Mouse (Mus musculus): ENCODE measurements around the gene Sfrp2. TPM values are rescaled to one million over a fixed set of nuclear protein-coding genes. Genes with fewer than 3 reads are reported as not detected.

Gene Sfrp2
- 33.4 and 44.9 TPM in 2 replicates for polyA plus RNA-seq (2015; fragmentation: Nextera tagmentation; extraction: Ambion mirVana)

DNA sequence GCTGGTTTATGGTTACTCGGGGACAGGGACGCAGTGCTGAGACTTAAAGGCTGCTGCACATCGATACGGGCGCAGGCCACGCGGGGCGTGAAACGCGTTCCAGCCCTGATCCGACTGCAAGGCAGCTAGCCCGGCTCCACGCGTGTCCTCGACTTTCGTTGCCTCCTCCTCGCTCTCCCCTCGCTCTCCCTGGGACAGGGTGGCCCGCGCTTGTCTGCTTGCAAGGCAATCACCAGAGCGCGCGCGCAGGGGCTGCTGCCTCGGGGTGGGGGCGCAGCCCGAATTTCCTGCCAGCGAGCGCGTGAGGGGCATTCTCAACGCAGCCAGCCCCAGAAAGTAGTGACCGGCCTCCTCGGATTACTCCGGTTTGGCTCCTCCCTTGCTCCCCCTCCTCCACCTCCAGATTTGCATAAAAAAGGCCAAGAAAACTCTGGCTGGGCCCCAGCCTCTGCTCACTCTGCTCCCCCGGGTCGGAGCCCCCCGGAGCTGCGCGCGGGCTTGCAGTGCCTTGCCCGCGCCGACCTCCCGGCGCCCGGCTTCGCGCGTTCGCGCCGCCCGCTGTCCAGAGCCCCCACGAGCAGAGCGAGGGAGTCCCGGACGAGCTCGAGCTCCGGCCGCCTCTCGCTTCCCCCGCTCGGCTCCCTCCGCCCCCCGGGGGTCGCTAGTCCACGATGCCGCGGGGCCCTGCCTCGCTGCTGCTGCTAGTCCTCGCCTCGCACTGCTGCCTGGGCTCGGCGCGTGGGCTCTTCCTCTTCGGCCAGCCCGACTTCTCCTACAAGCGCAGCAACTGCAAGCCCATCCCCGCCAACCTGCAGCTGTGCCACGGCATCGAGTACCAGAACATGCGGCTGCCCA, at the start of gene Sfrp2:
Gene Sfrp2, plus strand, starts transcription at position 451 of the 855 bp plus-strand sequence.
- Histone ChIP-seq H3K4me2 (ENCODE audit: low read length) (peak within 1 kb of the TSS; percentile 97), H3K27me3 (replicated peaks; ENCODE audit: control insufficient read depth, insufficient read depth, low read length) (0 out of 2 replicates have a peak, but pooled peaks cover 8% of the 10 kb centered on the region), H3K36me3 (ENCODE audit: control insufficient read depth, insufficient read depth) (no peaks in the 10 kb centered on the region), H3K4me1 (replicated peaks; ENCODE audit: control insufficient read depth, insufficient read depth, low read length) (peaks cover 40% of the 10 kb centered on the region), H3K4me3 (replicated peaks; ENCODE audit: low read length) (peak within 1 kb of the TSS; percentile 68), H3K27ac (ENCODE audit: low read length) (peak within 1 kb of the TSS; percentile 27; the same call in 1 of the 2 replicates), H3K9ac (replicated peaks; ENCODE audit: low read depth, low read length) (peak within 1 kb of the TSS; percentile 78), H3K9me3 (ENCODE audit: control insufficient read depth, low read length) (no peaks in the 10 kb centered on the region)
- WGBS, result under 1% methylated on average over 81 of the region's 82 CpGs
- peak; percentile 69 for ATAC-seq

DNA sequence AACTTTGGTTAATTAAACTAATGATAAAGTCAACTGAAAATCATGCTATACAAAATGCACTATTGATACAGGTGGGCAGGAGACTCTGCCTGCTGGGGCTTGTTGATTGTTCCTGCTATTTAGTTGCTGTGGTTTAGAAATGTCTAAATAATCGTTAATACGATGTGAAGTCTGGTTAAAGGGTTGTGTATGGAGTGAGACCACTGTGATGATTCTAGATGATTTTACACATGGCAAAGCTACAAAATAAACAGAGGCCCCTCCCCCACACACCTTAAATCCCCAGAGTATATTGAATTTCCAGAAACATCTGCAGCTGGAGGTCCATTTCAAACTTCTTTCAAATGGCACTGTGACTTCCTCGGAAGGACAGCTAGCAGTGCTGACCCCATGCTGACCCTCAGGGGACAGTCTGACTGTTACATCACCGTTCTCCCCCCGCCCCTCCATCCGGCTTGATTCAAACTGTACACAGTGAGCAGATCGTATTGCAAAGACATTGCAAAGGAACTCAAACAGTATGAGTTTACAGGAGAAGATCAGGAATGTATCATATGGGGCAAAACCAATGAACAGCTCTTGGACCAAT, 48.4 kb upstream of the Sfrp2 start:
- Histone ChIP-seq H3K4me2 (ENCODE audit: low read length) (no peak overlapping the region), H3K27me3 (replicated peaks; ENCODE audit: control insufficient read depth, insufficient read depth, low read length) (no peaks in the 10 kb centered on the region), H3K4me3 (replicated peaks; ENCODE audit: low read length) (no peak overlapping the region), H3K4me1 (replicated peaks; ENCODE audit: control insufficient read depth, insufficient read depth, low read length) (no peaks in the 10 kb centered on the region), H3K27ac (ENCODE audit: low read length) (no peak overlapping the region), H3K9ac (replicated peaks; ENCODE audit: low read depth, low read length) (no peak overlapping the region), H3K9me3 (ENCODE audit: control insufficient read depth, low read length) (no peaks in the 10 kb centered on the region; the same call in 1 of the 2 replicates), H3K36me3 (ENCODE audit: control insufficient read depth, insufficient read depth) (no peaks in the 10 kb centered on the region)
- no peak for ATAC-seq
- 59% methylated on average over 7 of the region's 7 CpGs for WGBS

DNA sequence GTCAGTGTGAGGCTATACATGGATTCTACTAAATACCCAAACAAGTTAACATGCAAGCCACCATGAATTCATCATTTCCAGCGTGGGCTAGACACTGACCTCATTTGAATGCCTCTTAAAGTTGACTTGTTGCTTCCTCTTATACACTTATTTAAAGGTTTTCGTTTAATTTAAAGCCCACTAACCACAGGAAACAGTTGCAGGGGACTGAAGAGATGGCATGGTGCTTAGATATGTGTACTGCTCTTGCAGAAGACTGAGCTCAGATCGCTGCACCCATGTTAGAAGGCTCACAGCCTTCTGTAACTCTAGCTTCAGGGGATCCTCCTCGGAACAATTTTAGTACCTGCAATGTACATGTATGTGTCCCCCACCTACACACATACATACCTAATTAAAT, 47.5 kb upstream of the Sfrp2 start:
- Histone ChIP-seq H3K27ac (ENCODE audit: low read length) (no peak overlapping the region), H3K4me2 (ENCODE audit: low read length) (no peak overlapping the region), H3K36me3 (ENCODE audit: control insufficient read depth, insufficient read depth) (no peaks in the 10 kb centered on the region), H3K9me3 (ENCODE audit: control insufficient read depth, low read length) (no peaks in the 10 kb centered on the region; the same call in 1 of the 2 replicates), H3K9ac (replicated peaks; ENCODE audit: low read depth, low read length) (no peak overlapping the region), H3K27me3 (replicated peaks; ENCODE audit: control insufficient read depth, insufficient read depth, low read length) (no peaks in the 10 kb centered on the region), H3K4me1 (replicated peaks; ENCODE audit: control insufficient read depth, insufficient read depth, low read length) (no peaks in the 10 kb centered on the region), H3K4me3 (replicated peaks; ENCODE audit: low read length) (no peak overlapping the region)
- no peak for ATAC-seq
- 63% methylated on average over 4 of the region's 4 CpGs for WGBS

DNA sequence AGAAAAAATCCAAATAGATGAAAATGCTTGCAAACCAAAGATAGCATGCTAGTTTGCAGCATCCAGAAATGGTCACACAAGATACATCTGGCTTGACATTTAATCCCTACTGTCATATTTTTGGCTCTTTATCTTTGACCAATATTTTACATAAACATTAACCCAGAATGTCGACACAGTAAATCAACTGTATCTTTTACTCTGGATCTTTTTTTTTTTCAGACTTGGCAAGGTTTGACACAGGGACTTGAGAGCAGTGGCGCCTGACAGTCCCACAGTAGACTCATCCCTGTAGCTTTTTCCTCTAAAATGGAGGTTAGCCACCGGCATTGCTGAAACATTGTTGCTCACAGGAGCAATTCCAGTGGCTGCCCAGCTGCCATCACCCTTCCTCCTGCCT, 37.9 kb upstream of the Sfrp2 start:
- Histone ChIP-seq H3K9me3 (ENCODE audit: control insufficient read depth, low read length) (no peaks in the 10 kb centered on the region), H3K4me1 (replicated peaks; ENCODE audit: control insufficient read depth, insufficient read depth, low read length) (no peaks in the 10 kb centered on the region; the same call in 1 of the 2 replicates), H3K27ac (ENCODE audit: low read length) (no peak overlapping the region), H3K36me3 (ENCODE audit: control insufficient read depth, insufficient read depth) (no peaks in the 10 kb centered on the region), H3K9ac (replicated peaks; ENCODE audit: low read depth, low read length) (no peak overlapping the region), H3K27me3 (replicated peaks; ENCODE audit: control insufficient read depth, insufficient read depth, low read length) (no peaks in the 10 kb centered on the region), H3K4me3 (replicated peaks; ENCODE audit: low read length) (no peak overlapping the region), H3K4me2 (ENCODE audit: low read length) (no peak overlapping the region)
- WGBS, result 91% methylated on average over 3 of the region's 3 CpGs
- ATAC-seq, result no peak

DNA sequence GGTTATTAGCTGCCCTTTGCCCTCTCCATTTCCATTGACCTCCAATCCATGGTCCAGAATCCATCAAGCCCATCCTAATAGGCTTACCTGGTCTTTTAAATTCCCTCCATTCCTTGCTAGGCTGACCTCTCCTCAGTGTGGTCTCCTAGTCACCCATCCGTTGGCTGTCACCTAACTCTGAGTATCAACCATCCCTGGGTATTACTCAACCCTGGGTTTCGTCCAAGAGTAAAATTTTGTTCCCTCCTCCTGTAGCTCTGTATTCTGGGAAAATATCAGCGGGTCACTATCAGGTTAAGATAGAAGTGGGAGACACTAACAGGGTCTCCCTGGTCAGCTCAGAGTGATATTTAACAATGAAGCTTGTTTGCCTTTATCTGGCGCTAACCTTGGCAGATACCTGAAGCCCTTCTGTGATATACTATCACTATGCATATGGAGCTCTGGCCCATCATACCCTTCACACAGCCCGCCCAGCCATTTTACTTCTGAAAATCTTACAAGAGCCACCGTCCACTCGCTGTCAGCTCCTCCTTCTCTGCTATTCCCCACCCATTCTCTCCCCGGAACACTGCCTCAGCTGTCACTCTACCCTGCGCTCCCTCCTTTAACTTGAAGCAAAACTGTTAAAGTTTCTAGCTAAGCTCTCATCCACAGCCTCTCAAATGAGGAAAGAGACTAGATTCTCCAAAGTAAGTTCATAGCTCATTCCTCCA, 37.3 kb upstream of the Sfrp2 start:
- Histone ChIP-seq H3K4me2 (ENCODE audit: low read length) (no peak overlapping the region), H3K4me1 (replicated peaks; ENCODE audit: control insufficient read depth, insufficient read depth, low read length) (no peaks in the 10 kb centered on the region; the same call in 1 of the 2 replicates), H3K9me3 (ENCODE audit: control insufficient read depth, low read length) (no peaks in the 10 kb centered on the region), H3K4me3 (replicated peaks; ENCODE audit: low read length) (no peak overlapping the region), H3K27me3 (replicated peaks; ENCODE audit: control insufficient read depth, insufficient read depth, low read length) (no peaks in the 10 kb centered on the region), H3K9ac (replicated peaks; ENCODE audit: low read depth, low read length) (no peak overlapping the region), H3K27ac (ENCODE audit: low read length) (no peak overlapping the region), H3K36me3 (ENCODE audit: control insufficient read depth, insufficient read depth) (no peaks in the 10 kb centered on the region)
- 88% methylated on average over 9 of the region's 9 CpGs for WGBS
- ATAC-seq, result no peak

DNA sequence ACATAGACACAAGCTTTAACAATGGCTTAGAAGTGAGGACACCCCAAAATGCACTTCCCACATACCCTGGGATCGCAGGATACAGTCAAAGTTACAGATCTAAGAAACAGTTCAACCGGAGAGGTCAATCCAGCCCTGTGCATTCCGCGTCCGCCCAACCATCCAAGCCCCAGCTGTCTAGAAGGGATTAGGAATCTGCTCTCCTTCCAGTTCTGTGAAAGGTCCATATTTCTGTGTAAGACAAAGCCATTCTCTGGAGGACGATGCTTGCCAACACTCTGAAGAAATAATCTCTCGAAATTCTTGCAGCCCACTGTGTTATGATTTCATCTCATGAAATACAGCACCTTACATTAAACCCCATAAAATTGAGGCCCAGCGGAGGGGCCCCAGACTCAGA, 32.1 kb upstream of the Sfrp2 start:
- H3K27me3 ChIP-seq (replicated peaks; ENCODE audit: control insufficient read depth, insufficient read depth, low read length), result no peaks in the 10 kb centered on the region
- H3K4me2 ChIP-seq (ENCODE audit: low read length), result no peak overlapping the region
- H3K36me3 ChIP-seq (ENCODE audit: control insufficient read depth, insufficient read depth), result no peaks in the 10 kb centered on the region
- H3K9ac ChIP-seq (replicated peaks; ENCODE audit: low read depth, low read length), result no peak overlapping the region
- no peaks in the 10 kb centered on the region for H3K9me3 ChIP-seq (ENCODE audit: control insufficient read depth, low read length)
- no peak overlapping the region for H3K4me3 ChIP-seq (replicated peaks; ENCODE audit: low read length)
- 86% methylated on average over 8 of the region's 8 CpGs for WGBS
- no peak for ATAC-seq
- no peaks in the 10 kb centered on the region; the same call in 1 of the 2 replicates for H3K4me1 ChIP-seq (replicated peaks; ENCODE audit: control insufficient read depth, insufficient read depth, low read length)
- H3K27ac ChIP-seq (ENCODE audit: low read length), result no peak overlapping the region

DNA sequence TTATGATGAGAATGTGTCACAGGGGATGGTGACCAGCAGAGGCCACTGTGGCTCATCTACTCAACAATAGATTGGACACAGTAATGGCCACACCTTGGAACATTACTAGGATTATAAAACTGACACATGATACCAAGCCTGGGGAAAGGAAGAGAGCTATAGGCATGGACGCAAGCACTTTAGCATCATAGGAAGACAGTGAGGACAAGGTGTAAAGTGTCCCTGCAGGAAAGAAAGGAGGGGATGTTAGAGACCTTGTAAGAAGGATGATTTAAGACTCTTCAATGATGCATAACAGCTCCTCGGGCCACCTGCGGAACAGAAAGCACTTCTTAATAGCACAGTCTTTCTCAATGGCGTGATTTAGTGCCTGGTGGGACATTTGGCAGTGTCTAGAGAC, 29.1 kb upstream of the Sfrp2 start:
- WGBS, result 94% methylated on average over 4 of the region's 4 CpGs
- no peak overlapping the region for H3K4me3 ChIP-seq (replicated peaks; ENCODE audit: low read length)
- no peak for ATAC-seq
- no peaks in the 10 kb centered on the region for H3K36me3 ChIP-seq (ENCODE audit: control insufficient read depth, insufficient read depth)
- H3K4me1 ChIP-seq (replicated peaks; ENCODE audit: control insufficient read depth, insufficient read depth, low read length), result no peaks in the 10 kb centered on the region; the same call in 1 of the 2 replicates
- no peaks in the 10 kb centered on the region for H3K27me3 ChIP-seq (replicated peaks; ENCODE audit: control insufficient read depth, insufficient read depth, low read length)
- no peak overlapping the region for H3K9ac ChIP-seq (replicated peaks; ENCODE audit: low read depth, low read length)
- H3K27ac ChIP-seq (ENCODE audit: low read length), result no peak overlapping the region
- no peaks in the 10 kb centered on the region for H3K9me3 ChIP-seq (ENCODE audit: control insufficient read depth, low read length)
- no peak overlapping the region for H3K4me2 ChIP-seq (ENCODE audit: low read length)

DNA sequence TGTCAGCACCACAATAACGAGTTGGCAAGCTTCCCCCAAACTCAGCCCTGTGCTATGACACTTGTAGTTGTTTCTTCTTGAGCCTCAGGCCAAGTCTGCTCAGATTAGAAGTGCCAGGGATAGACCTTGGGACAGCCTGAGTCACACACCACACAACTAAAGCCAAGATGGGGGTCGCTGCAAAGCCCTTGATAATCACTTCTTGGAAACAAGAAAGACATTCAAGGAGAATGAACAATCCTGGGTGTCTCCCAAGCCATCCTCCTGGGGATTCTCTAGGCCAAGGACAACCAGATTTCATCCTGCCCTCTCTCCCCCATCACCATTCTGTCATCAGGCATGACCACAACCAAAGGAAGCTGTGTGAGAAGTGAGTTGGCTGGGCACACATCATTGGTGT, 25.9 kb upstream of the Sfrp2 start:
- H3K27me3 ChIP-seq (replicated peaks; ENCODE audit: control insufficient read depth, insufficient read depth, low read length), result no peaks in the 10 kb centered on the region
- H3K9ac ChIP-seq (replicated peaks; ENCODE audit: low read depth, low read length), result no peak overlapping the region
- H3K27ac ChIP-seq (ENCODE audit: low read length), result no peak overlapping the region
- no peaks in the 10 kb centered on the region for H3K4me1 ChIP-seq (replicated peaks; ENCODE audit: control insufficient read depth, insufficient read depth, low read length)
- no peak for ATAC-seq
- WGBS, result 55% methylated on average over 2 of the region's 2 CpGs
- no peak overlapping the region for H3K4me2 ChIP-seq (ENCODE audit: low read length)
- H3K36me3 ChIP-seq (ENCODE audit: control insufficient read depth, insufficient read depth), result no peaks in the 10 kb centered on the region
- no peaks in the 10 kb centered on the region for H3K9me3 ChIP-seq (ENCODE audit: control insufficient read depth, low read length)
- H3K4me3 ChIP-seq (replicated peaks; ENCODE audit: low read length), result no peak overlapping the region

DNA sequence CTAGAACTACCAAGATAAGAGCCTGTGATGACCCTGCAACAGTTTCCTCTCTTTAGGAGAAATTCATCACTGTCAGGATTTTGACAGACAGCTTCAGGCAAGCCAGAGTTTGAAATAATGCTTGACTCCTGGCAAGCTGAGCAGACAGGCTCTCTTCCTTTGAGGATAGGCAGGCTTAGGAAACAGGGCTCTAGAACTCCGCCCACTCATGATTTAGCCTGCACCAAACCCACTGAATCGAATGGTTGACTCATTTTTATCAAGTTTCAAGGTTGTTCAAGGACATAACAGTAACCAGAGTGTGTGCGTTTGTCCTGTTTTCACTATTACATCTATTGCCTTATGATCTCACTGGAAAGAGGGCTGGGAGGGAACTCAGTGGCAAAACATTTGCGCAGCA, 18.8 kb upstream of the Sfrp2 start:
- no peak overlapping the region for H3K27ac ChIP-seq (ENCODE audit: low read length)
- no peaks in the 10 kb centered on the region for H3K27me3 ChIP-seq (replicated peaks; ENCODE audit: control insufficient read depth, insufficient read depth, low read length)
- WGBS, result 93% methylated on average over 4 of the region's 4 CpGs
- H3K9me3 ChIP-seq (ENCODE audit: control insufficient read depth, low read length), result no peaks in the 10 kb centered on the region
- no peak overlapping the region for H3K4me3 ChIP-seq (replicated peaks; ENCODE audit: low read length)
- no peaks in the 10 kb centered on the region for H3K36me3 ChIP-seq (ENCODE audit: control insufficient read depth, insufficient read depth)
- H3K4me1 ChIP-seq (replicated peaks; ENCODE audit: control insufficient read depth, insufficient read depth, low read length), result no peaks in the 10 kb centered on the region
- no peak for ATAC-seq
- H3K9ac ChIP-seq (replicated peaks; ENCODE audit: low read depth, low read length), result no peak overlapping the region
- H3K4me2 ChIP-seq (ENCODE audit: low read length), result no peak overlapping the region

Data from forebrain, embryonic 16.5 days (tissue).